Mouse (Mus musculus) limb, embryonic 13.5 days (tissue): ENCODE data around the gene Slc8a2. TPM values are rescaled to one million over a fixed set of nuclear protein-coding genes. Genes with fewer than 3 reads are reported as not detected.

Experiments
- ATAC-seq: fragments of 200-750 bp; cut with Nextera tagmentation; 2 replicates; pipeline ENCODE4 v1.8.0; 2017; ENCODE audit warnings: low read depth, moderate number of reproducible peaks, moderate TSS enrichment; ENCODE audit not compliant: low FRiP score
- H3K27ac ChIP-seq: fragments of 300-500 bp; sonication (generic); 2 replicates; pipeline ENCODE4 v1.5.1; 2015; ENCODE audit warnings: inconsistent platforms, mild to moderate bottlenecking, moderate library complexity
- H3K27me3 ChIP-seq: fragments of 300-500 bp; sonication (generic); 2 replicates; pipeline ENCODE4 v1.6.1; 2015; ENCODE audit warnings: mild to moderate bottlenecking, inconsistent platforms
- H3K36me3 ChIP-seq: fragments of 300-500 bp; sonication (generic); 2 replicates; pipeline ENCODE4 v1.6.1; 2015; ENCODE audit warnings: inconsistent platforms, mild to moderate bottlenecking, moderate library complexity
- H3K4me1 ChIP-seq: fragments of 300-500 bp; sonication (generic); 2 replicates; pipeline ENCODE4 v1.6.1; 2015; ENCODE audit warnings: inconsistent platforms
- H3K4me2 ChIP-seq: fragments of 300-500 bp; sonication (generic); replicated peaks from 2 replicates; pipeline ENCODE4 v1.6.1; 2015; ENCODE audit warnings: inconsistent platforms, mild to moderate bottlenecking, moderate library complexity
- H3K4me3 ChIP-seq: fragments of 300-500 bp; sonication (generic); 2 replicates; pipeline ENCODE4 v1.5.1; 2015; ENCODE audit warnings: moderate library complexity, mild to moderate bottlenecking, inconsistent platforms
- H3K9ac ChIP-seq: fragments of 300-500 bp; sonication (generic); 2 replicates; pipeline ENCODE4 v1.6.1; 2015; ENCODE audit warnings: mild to moderate bottlenecking, inconsistent platforms
- H3K9me3 ChIP-seq: fragments of 300-500 bp; sonication (generic); 2 replicates; pipeline ENCODE4 v1.6.1; 2016; ENCODE audit warnings: inconsistent platforms
- WGBS: fragments of 180-500 bp; shearing (Covaris S2); methylation state at CpG from one replicate; pipeline ENCODE4 v1.1.7; 2015; 5-methylcytosine and 5-hydroxymethylcytosine counted together
- polyA plus RNA-seq: library from polyadenylated mRNA; unstranded; fragments of >200 nt; fragmentation: Nextera tagmentation; extraction: Ambion mirVana; gene quantifications from 2 replicates; pipeline ENCODE4 v1.2.1, GENCODE M21; 2015

Gene Slc8a2
- polyA plus RNA-seq, result 0.14 and 0.28 TPM in 2 replicates

GRCm38 (mm10) chr7:16129421-16129845 lies at the start of gene Slc8a2:
Slc8a2 (plus strand) TSS chr7:16129826.
- Histone ChIP-seq H3K9me3 (no peaks in the 10 kb centered on the region), H3K27me3 (peaks cover 20% of the 10 kb centered on the region), H3K4me1 (peaks cover 30% of the 10 kb centered on the region), H3K9ac (peak within 1 kb of the TSS; percentile 75), H3K36me3 (peaks cover 23% of the 10 kb centered on the region), H3K4me2 (peak within 1 kb of the TSS; percentile 82), H3K4me3 (peak within 1 kb of the TSS; percentile 59), H3K27ac (peak within 1 kb of the TSS; percentile 55; the same call in 1 of the 2 replicates)
- peak; percentile 86 for ATAC-seq
- WGBS, result 1% methylated on average over 12 of the region's 12 CpGs

- WGBS, result 63% methylated on average over 1 of the region's 1 CpGs
- Histone ChIP-seq H3K27ac (no peak overlapping the region), H3K4me2 (no peak overlapping the region), H3K9ac (no peak overlapping the region), H3K36me3 (no peaks in the 10 kb centered on the region), H3K9me3 (no peaks in the 10 kb centered on the region), H3K4me1 (no peaks in the 10 kb centered on the region), H3K4me3 (no peak overlapping the region), H3K27me3 (no peaks in the 10 kb centered on the region)
- ATAC-seq, result no peak
Observed at GRCm38 (mm10) chr7:16079947-16080346, 49.7 kb upstream of the Slc8a2 start.

DNA sequence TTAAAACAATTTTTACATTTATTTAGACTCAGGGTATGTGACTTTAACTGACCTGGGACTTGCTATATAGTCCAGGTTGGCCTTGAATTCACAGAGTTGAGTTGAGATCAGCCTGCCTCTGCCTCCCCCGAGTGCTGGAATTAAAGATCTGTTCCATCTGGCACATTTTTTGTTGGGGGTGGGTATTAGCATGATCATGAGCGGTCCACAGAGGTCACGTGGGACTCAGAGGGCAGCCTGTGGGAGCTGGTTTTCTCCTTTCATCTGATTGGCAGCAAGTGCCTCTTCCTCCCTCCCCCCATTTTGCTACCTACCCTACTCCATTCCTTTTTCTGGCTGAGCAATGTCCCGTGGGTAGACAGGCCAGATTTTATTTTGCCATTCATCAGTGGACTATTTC lies 49.0 kb upstream of the Slc8a2 start:
- H3K4me3 ChIP-seq, result no peak overlapping the region
- 67% methylated on average over 4 of the region's 4 CpGs for WGBS
- no peak overlapping the region for H3K4me2 ChIP-seq
- H3K9me3 ChIP-seq, result no peaks in the 10 kb centered on the region
- no peaks in the 10 kb centered on the region for H3K36me3 ChIP-seq
- H3K9ac ChIP-seq, result no peak overlapping the region
- no peaks in the 10 kb centered on the region for H3K27me3 ChIP-seq
- no peak overlapping the region for H3K27ac ChIP-seq
- ATAC-seq, result no peak
- H3K4me1 ChIP-seq, result no peaks in the 10 kb centered on the region

- Histone ChIP-seq H3K9me3 (no peaks in the 10 kb centered on the region), H3K4me2 (no peak overlapping the region), H3K27ac (no peak overlapping the region), H3K27me3 (no peaks in the 10 kb centered on the region), H3K36me3 (no peaks in the 10 kb centered on the region), H3K9ac (no peak overlapping the region), H3K4me1 (no peaks in the 10 kb centered on the region), H3K4me3 (no peak overlapping the region)
- ATAC-seq, result no peak
- 68% methylated on average over 4 of the region's 4 CpGs for WGBS
Observed at GRCm38 (mm10) chr7:16083361-16083760, 46.3 kb upstream of the Slc8a2 start.

GRCm38 (mm10) chr7:16087587-16087986 lies 42.0 kb upstream of the Slc8a2 start:
- ATAC-seq, result no peak
- Histone ChIP-seq H3K4me2 (no peak overlapping the region), H3K9me3 (no peaks in the 10 kb centered on the region), H3K27me3 (peaks cover 9% of the 10 kb centered on the region; the same call in 1 of the 2 replicates), H3K4me1 (no peaks in the 10 kb centered on the region), H3K36me3 (no peaks in the 10 kb centered on the region), H3K27ac (no peak overlapping the region), H3K4me3 (no peak overlapping the region), H3K9ac (no peak overlapping the region)
- WGBS, result 72% methylated on average over 2 of the region's 2 CpGs

DNA sequence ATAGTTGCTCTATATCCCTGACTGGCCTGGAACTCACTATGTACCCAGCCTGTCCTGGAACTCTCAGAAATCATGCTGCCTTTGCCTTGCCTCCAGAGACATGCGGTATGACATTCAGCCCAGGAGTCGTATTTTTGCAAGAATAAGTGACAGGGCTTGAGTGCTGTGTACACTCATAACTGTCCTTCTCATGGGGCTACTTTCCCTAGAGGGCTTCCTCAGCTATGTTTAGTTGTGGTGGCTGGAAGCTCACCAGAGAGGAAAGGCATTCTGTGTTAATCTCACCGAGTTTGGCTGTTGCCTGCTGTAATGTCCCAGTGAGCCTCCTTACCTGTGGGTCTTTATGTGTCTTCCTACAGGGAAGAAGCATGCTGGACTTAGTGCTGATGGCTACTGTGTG lies 35.0 kb upstream of the Slc8a2 start:
- Histone ChIP-seq H3K4me1 (peaks cover 7% of the 10 kb centered on the region), H3K4me2 (no peak overlapping the region), H3K36me3 (no peaks in the 10 kb centered on the region), H3K27me3 (peaks cover 16% of the 10 kb centered on the region), H3K27ac (no peak overlapping the region), H3K4me3 (no peak overlapping the region), H3K9me3 (no peaks in the 10 kb centered on the region), H3K9ac (no peak overlapping the region)
- 57% methylated on average over 3 of the region's 3 CpGs for WGBS
- ATAC-seq, result no peak

DNA sequence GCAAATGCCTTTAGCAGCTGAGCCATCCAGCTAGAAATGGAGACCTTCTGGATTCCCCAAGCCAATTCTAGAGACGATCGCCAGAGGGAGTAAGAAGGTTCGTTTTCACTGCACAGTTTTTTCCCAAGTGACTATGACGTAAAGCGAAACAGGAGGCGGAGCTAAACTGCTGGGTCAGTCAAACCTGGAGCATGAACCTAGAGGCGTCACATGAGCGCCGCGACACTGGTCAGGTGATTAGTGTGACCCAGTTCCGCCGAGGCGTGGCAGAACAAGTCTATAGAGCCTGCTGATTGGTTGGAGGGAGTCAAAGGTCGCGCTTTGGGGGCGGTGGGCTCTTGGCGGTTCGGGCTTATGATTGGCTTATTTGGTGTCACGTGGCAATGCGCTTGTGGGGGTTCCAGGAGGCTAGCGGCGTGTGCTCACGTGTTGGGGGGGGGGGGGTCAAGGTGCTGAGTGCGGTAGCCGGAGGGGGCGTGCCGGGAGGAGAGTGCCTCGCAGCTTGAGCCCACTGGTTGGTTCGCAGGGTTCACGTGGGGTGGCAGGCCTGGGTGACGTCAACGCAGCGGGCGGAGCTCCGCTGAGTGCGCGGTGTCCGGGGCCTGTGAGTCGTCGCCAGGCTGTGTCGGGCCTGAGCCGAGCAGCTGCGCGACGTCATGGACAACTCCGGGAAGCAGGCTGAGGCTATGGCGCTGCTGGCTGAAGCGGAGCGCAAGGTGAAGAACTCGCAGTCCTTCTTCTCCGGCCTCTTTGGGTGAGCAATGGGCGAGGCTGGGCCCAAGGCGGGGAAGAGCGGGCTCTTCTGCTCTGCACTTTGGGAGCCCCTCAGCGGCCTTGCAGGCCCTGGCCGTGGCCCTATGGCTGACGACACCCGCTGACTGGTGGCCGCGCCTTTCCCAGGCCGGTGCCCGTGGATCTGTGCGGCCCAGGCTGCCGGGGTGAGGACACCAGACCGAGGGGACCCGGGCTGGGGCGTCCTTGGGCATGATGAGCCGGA lies 31.3 kb upstream of the Slc8a2 start, which contains the start of gene Napa:
Gene Napa, plus strand, starts transcription at position 438 of the 997 bp plus-strand sequence.
- WGBS, result under 1% methylated on average over 68 of the region's 68 CpGs
- H3K27ac ChIP-seq, result peak within 1 kb of the TSS; percentile 79
- peaks cover 23% of the 10 kb centered on the region for H3K36me3 ChIP-seq
- H3K27me3 ChIP-seq, result peaks cover 7% of the 10 kb centered on the region; the same call in 1 of the 2 replicates
- peak within 1 kb of the TSS; percentile 99 for H3K9ac ChIP-seq
- H3K9me3 ChIP-seq, result no peaks in the 10 kb centered on the region
- ATAC-seq, result peak; percentile 99
- peak within 1 kb of the TSS; percentile 93 for H3K4me3 ChIP-seq
- peaks cover 22% of the 10 kb centered on the region for H3K4me1 ChIP-seq
- peak within 1 kb of the TSS; percentile 95 for H3K4me2 ChIP-seq

- Histone ChIP-seq H3K27ac (no peak overlapping the region), H3K27me3 (peaks cover 7% of the 10 kb centered on the region; the same call in 1 of the 2 replicates), H3K4me3 (peak overlapping the region; percentile 93), H3K36me3 (peaks cover 39% of the 10 kb centered on the region), H3K4me2 (peak overlapping the region; percentile 95), H3K9ac (peak overlapping the region; percentile 99), H3K4me1 (peaks cover 22% of the 10 kb centered on the region), H3K9me3 (no peaks in the 10 kb centered on the region)
- WGBS, result 79% methylated on average over 4 of the region's 4 CpGs
- no peak for ATAC-seq
Observed at GRCm38 (mm10) chr7:16099901-16100300, 29.7 kb upstream of the Slc8a2 start.

GRCm38 (mm10) chr7:16101081-16101480 lies 28.5 kb upstream of the Slc8a2 start:
- peaks cover 22% of the 10 kb centered on the region for H3K4me1 ChIP-seq
- peaks cover 43% of the 10 kb centered on the region for H3K36me3 ChIP-seq
- 0 out of 2 replicates have a peak overlapping the region, but pooled peaks have one; percentile 39 for H3K9ac ChIP-seq
- H3K9me3 ChIP-seq, result no peaks in the 10 kb centered on the region
- WGBS, result 73% methylated on average over 7 of the region's 7 CpGs
- no peak overlapping the region for H3K27ac ChIP-seq
- no peaks in the 10 kb centered on the region for H3K27me3 ChIP-seq
- H3K4me3 ChIP-seq, result no peak overlapping the region
- ATAC-seq, result no peak
- H3K4me2 ChIP-seq, result no peak overlapping the region

DNA sequence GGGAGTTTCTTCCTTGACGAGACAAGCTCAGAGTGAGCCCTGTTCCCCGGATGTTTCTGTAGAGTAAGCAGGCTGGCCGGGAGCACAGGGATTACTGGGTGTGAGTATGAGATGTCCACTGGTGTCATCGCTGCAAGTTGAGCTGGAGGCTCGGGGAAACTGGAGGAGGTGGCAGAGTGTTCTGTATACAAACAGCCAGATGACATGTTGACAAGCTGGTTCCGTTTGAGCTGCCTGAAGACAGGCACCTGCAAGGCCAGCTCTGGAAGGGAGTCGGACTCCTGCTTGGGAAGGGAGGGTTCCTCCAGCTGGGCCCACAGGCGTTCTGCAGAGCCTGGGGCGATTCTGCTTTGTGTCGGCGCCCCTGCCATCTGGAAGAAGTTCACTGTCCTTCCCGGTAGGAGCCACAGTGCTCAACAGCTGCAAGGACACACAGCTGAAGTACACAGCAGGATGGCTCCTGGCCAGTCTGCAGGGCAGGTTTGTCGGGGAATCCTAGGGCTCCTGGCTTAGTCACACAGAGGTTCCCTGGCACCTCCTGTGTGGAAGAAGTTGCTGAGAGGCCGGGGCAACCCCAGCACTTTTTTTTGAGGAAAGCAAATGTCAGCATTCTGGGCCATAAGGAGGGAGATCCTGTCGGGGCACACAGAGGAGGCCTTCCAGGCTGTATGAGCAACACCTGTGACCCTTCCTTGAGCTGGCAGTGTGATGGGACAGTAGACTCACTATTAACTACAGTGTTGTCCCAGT lies 27.7 kb upstream of the Slc8a2 start:
- H3K4me2 ChIP-seq, result no peak overlapping the region
- H3K36me3 ChIP-seq, result peaks cover 47% of the 10 kb centered on the region
- no peak overlapping the region for H3K27ac ChIP-seq
- no peak for ATAC-seq
- H3K9me3 ChIP-seq, result no peaks in the 10 kb centered on the region
- 0 out of 2 replicates have a peak overlapping the region, but pooled peaks have one; percentile 8 for H3K9ac ChIP-seq
- WGBS, result 76% methylated on average over 15 of the region's 15 CpGs
- H3K27me3 ChIP-seq, result no peaks in the 10 kb centered on the region
- H3K4me3 ChIP-seq, result no peak overlapping the region
- peaks cover 22% of the 10 kb centered on the region for H3K4me1 ChIP-seq

GRCm38 (mm10) chr7:16102686-16103226 lies 26.9 kb upstream of the Slc8a2 start:
- Histone ChIP-seq H3K4me1 (peaks cover 22% of the 10 kb centered on the region), H3K4me2 (no peak overlapping the region), H3K27me3 (no peaks in the 10 kb centered on the region), H3K9me3 (no peaks in the 10 kb centered on the region), H3K4me3 (no peak overlapping the region), H3K36me3 (peaks cover 53% of the 10 kb centered on the region), H3K9ac (peak overlapping the region; percentile 43; the same call in 1 of the 2 replicates), H3K27ac (no peak overlapping the region)
- 91% methylated on average over 5 of the region's 5 CpGs for WGBS
- no peak for ATAC-seq
